14 mouse cellular contexts compared by ENCODE assay signal in the genomic region with DNA sequence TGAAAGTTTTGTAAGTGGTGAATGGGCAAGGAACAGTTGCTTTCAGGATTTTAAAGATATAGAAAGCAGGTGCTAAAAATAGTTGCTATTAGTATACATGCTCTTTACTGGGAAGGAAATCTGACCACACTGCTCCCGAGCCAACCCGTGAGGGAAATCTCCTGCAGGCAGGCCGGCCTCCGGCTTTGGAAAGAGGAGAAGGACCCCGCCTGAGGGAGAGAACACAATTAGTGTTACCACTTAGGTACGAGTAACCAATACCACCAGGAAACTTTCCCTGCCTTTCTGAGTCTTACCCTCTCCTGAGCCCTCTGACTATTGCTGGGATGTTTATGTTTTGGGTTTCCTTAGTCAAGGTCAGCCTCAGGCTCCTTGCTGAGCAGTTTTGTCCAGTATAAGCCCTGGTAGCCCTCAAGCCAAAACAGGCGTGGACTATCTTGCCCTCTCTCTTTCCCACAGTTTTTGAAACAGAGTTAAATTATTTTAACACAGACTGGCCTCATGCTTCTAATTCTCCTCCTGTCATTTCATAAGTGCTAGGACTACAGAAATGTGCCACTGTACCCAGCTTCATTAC. TPM values are rescaled to one million over a fixed set of nuclear protein-coding genes. Genes with fewer than 3 reads are reported as not detected.
DNase-seq lines count a peak whose midpoint lies in the region; ATAC-seq and TF ChIP-seq lines count a peak whose summit lies in the region.
"Had no signal": no experiment of that assay in that cellular context is flagged by ENCODE, and none has a peak within 500 bp of the region (broad histone marks: within the 10 kb centered on the region; RNA-seq: fewer than 3 reads in every experiment).

No protein-coding gene starts in this region.

- peak overlapping the region; percentile 59; the same call in 1 of the 2 replicates for H3K27ac ChIP-seq in cerebellum, adult 2 months (ENCODE audit: insufficient read depth, low read length)
- no peak overlapping the region for H3K27ac ChIP-seq in hindbrain, embryonic 15.5 days (replicated peaks)
- no peak overlapping the region; the same call in none of the 2 replicates for H3K27ac ChIP-seq in hindbrain, embryonic 16.5 days (ENCODE audit: low read depth, low read length)
- H3K27ac ChIP-seq in neural tube, embryonic 11.5 days (ENCODE audit: low read depth, low read length) = no peak overlapping the region
- 0 out of 2 replicates have a peak overlapping the region, but pooled peaks have one; percentile 58 for H3K27ac ChIP-seq in stomach, embryonic 15.5 days
- no peak overlapping the region for H3K27ac ChIP-seq in hindbrain, embryonic 12.5 days
- H3K27ac ChIP-seq: neural tube, embryonic 12.5 days had no signal

- H3K27me3 ChIP-seq in cerebellum, adult 2 months (ENCODE audit: control insufficient read depth, insufficient read depth, low read length) = no peaks in the 10 kb centered on the region
- H3K27me3 ChIP-seq in hindbrain, embryonic 15.5 days = no peaks in the 10 kb centered on the region
- H3K27me3 ChIP-seq in hindbrain, embryonic 16.5 days (replicated peaks; ENCODE audit: control insufficient read depth, insufficient read depth, low read length) = no peaks in the 10 kb centered on the region
- H3K27me3 ChIP-seq in neural tube, embryonic 11.5 days (ENCODE audit: control insufficient read depth, insufficient read depth, low read length) = no peaks in the 10 kb centered on the region
- no peaks in the 10 kb centered on the region for H3K27me3 ChIP-seq in stomach, embryonic 15.5 days (replicated peaks)
- H3K27me3 ChIP-seq in hindbrain, embryonic 12.5 days = no peaks in the 10 kb centered on the region
- H3K27me3 ChIP-seq: neural tube, embryonic 12.5 days had no signal

- no peaks in the 10 kb centered on the region for H3K9me3 ChIP-seq in hindbrain, embryonic 15.5 days
- no peaks in the 10 kb centered on the region for H3K9me3 ChIP-seq in hindbrain, embryonic 16.5 days (ENCODE audit: control insufficient read depth, low read length)
- no peaks in the 10 kb centered on the region for H3K9me3 ChIP-seq in neural tube, embryonic 11.5 days (ENCODE audit: control insufficient read depth, low read length)
- no peaks in the 10 kb centered on the region for H3K9me3 ChIP-seq in stomach, embryonic 15.5 days
- no peaks in the 10 kb centered on the region; the same call in 1 of the 2 replicates for H3K9me3 ChIP-seq in hindbrain, embryonic 12.5 days (replicated peaks)
- H3K9me3 ChIP-seq: neural tube, embryonic 12.5 days had no signal

- TF ChIP-seq CTCF in cerebellum, adult 2 months (IDR thresholded peaks at IDR 0.05; ENCODE audit: borderline replicate concordance, insufficient read depth, low read depth, low read length) = no peak

- 40% methylated on average over 7 of the region's 7 CpGs for WGBS in cerebellum, adult 2 months
- WGBS in hindbrain, embryonic 15.5 days = 65% methylated on average over 7 of the region's 7 CpGs
- WGBS in hindbrain, embryonic 16.5 days = 65% methylated on average over 7 of the region's 7 CpGs
- 62% methylated on average over 7 of the region's 7 CpGs for WGBS in neural tube, embryonic 11.5 days
- WGBS in stomach, embryonic 15.5 days = 50% methylated on average over 7 of the region's 7 CpGs
- WGBS in hindbrain, embryonic 12.5 days = 48% methylated on average over 7 of the region's 7 CpGs

- TF ChIP-seq POLR2A in cerebellum, adult 2 months (IDR thresholded peaks at IDR 0.05; ENCODE audit: borderline replicate concordance, insufficient read depth, low read length) = no peak

- no peak overlapping the region for H3K4me3 ChIP-seq in cerebellum, adult 2 months (replicated peaks; ENCODE audit: insufficient read depth, low read depth, low read length)
- no peak overlapping the region for H3K4me3 ChIP-seq in hindbrain, embryonic 15.5 days
- H3K4me3 ChIP-seq in hindbrain, embryonic 16.5 days (ENCODE audit: low read length) = no peak overlapping the region
- no peak overlapping the region for H3K4me3 ChIP-seq in neural tube, embryonic 11.5 days (ENCODE audit: low read depth, low read length)
- H3K4me3 ChIP-seq in stomach, embryonic 15.5 days (replicated peaks) = no peak overlapping the region
- no peak overlapping the region for H3K4me3 ChIP-seq in hindbrain, embryonic 12.5 days
- H3K4me3 ChIP-seq: erythroblast, embryonic 14.5 days; neural tube, embryonic 12.5 days had no signal

- H3K4me1 ChIP-seq in cerebellum, adult 2 months (ENCODE audit: control insufficient read depth, insufficient read depth, low read length) = peaks cover 40% of the 10 kb centered on the region
- H3K4me1 ChIP-seq in hindbrain, embryonic 15.5 days (replicated peaks) = peaks cover 35% of the 10 kb centered on the region
- peaks cover 26% of the 10 kb centered on the region for H3K4me1 ChIP-seq in hindbrain, embryonic 16.5 days (ENCODE audit: control insufficient read depth, insufficient read depth, low read depth, low read length)
- H3K4me1 ChIP-seq in neural tube, embryonic 11.5 days (ENCODE audit: control insufficient read depth, insufficient read depth, low read length) = peaks cover 5% of the 10 kb centered on the region
- H3K4me1 ChIP-seq in stomach, embryonic 15.5 days = peaks cover 40% of the 10 kb centered on the region
- peaks cover 30% of the 10 kb centered on the region for H3K4me1 ChIP-seq in hindbrain, embryonic 12.5 days

- H3K4me2 ChIP-seq in hindbrain, embryonic 15.5 days = no peak overlapping the region
- no peak overlapping the region for H3K4me2 ChIP-seq in hindbrain, embryonic 16.5 days (ENCODE audit: low read length)
- H3K4me2 ChIP-seq in neural tube, embryonic 11.5 days (ENCODE audit: low read depth) = no peak overlapping the region
- H3K4me2 ChIP-seq in stomach, embryonic 15.5 days = no peak overlapping the region
- H3K4me2 ChIP-seq in hindbrain, embryonic 12.5 days (replicated peaks) = no peak overlapping the region
- H3K4me2 ChIP-seq: neural tube, embryonic 12.5 days had no signal

- no peak for ATAC-seq in hindbrain, embryonic 15.5 days (ENCODE audit: low FRiP score, low read depth)
- no peak for ATAC-seq in hindbrain, embryonic 16.5 days
- no peak for ATAC-seq in neural tube, embryonic 11.5 days (ENCODE audit: insufficient read depth, low FRiP score, low TSS enrichment)
- ATAC-seq in stomach, embryonic 15.5 days (ENCODE audit: insufficient read depth, low FRiP score, low read depth) = no peak
- no peak for ATAC-seq in hindbrain, embryonic 12.5 days (ENCODE audit: low FRiP score)

- H3K9ac ChIP-seq in hindbrain, embryonic 15.5 days = peak overlapping the region; percentile 12; the same call in 1 of the 2 replicates
- H3K9ac ChIP-seq in hindbrain, embryonic 16.5 days (ENCODE audit: low read depth, low read length) = no peak overlapping the region
- H3K9ac ChIP-seq in neural tube, embryonic 11.5 days (ENCODE audit: low read length) = no peak overlapping the region
- no peak overlapping the region for H3K9ac ChIP-seq in stomach, embryonic 15.5 days
- H3K9ac ChIP-seq in hindbrain, embryonic 12.5 days = no peak overlapping the region
- H3K9ac ChIP-seq: neural tube, embryonic 12.5 days had no signal

- no peak for DNase-seq in cerebellum, adult 2 months
- no peak for DNase-seq in cerebellum, adult 11 months
- DNase-seq in neural tube, embryonic 11.5 days (ENCODE audit: low spot score) = peak; percentile 4
- DNase-seq in neural tube, embryonic 10.5 days (ENCODE audit: extremely low spot score, low spot score) = no peak
- DNase-seq: cerebellum, postnatal 14 days; kidney, adult 9 months; layer of hippocampus, postnatal 36 days; thymus, postnatal 25 days had no signal

- peaks cover 6% of the 10 kb centered on the region; the same call in 1 of the 2 replicates for H3K36me3 ChIP-seq in hindbrain, embryonic 15.5 days
- H3K36me3 ChIP-seq in hindbrain, embryonic 16.5 days (ENCODE audit: control insufficient read depth, insufficient read depth, low read length) = peaks cover 9% of the 10 kb centered on the region; the same call in 1 of the 2 replicates
- H3K36me3 ChIP-seq in neural tube, embryonic 11.5 days (ENCODE audit: control insufficient read depth, insufficient read depth, low read length) = no peaks in the 10 kb centered on the region
- H3K36me3 ChIP-seq in stomach, embryonic 15.5 days = no peaks in the 10 kb centered on the region
- 0 out of 2 replicates have a peak, but pooled peaks cover 5% of the 10 kb centered on the region for H3K36me3 ChIP-seq in hindbrain, embryonic 12.5 days

RNA-seq across cellular contexts. Expression of gene Slc43a2, which starts 21.5 kb away (rescaled TPM):
- 57.4 and 67.1 TPM in 2 replicates for polyA plus RNA-seq in cerebellum, adult 2 months (2012; rRNA removed)
- polyA plus RNA-seq in hindbrain, embryonic 15.5 days (2015; fragmentation: Nextera tagmentation; extraction: Ambion mirVana) = 15.2 and 17.6 TPM in 2 replicates
- 16.0 and 16.9 TPM in 2 replicates for polyA plus RNA-seq in hindbrain, embryonic 16.5 days (2015; fragmentation: Nextera tagmentation; extraction: Ambion mirVana)
- 5.6 and 6.6 TPM in 2 replicates for polyA plus RNA-seq in neural tube, embryonic 11.5 days (2014; fragmentation: Nextera tagmentation; extraction: Ambion mirVana)
- 4.9 and 6.3 TPM in 2 replicates for polyA plus RNA-seq in stomach, embryonic 15.5 days (2015; fragmentation: Nextera tagmentation; extraction: Ambion mirVana)
- polyA plus RNA-seq in hindbrain, embryonic 12.5 days (2016; fragmentation: Nextera tagmentation; extraction: Ambion mirVana) = 15.9 and 16.5 TPM in 2 replicates

RNA-seq across cellular contexts. Expression of gene Pitpna, which starts 34.9 kb away (rescaled TPM):
- 295 and 319 TPM in 2 replicates for polyA plus RNA-seq in cerebellum, adult 2 months (2012; rRNA removed)
- 120 and 124 TPM in 2 replicates for polyA plus RNA-seq in hindbrain, embryonic 15.5 days (2015; fragmentation: Nextera tagmentation; extraction: Ambion mirVana)
- polyA plus RNA-seq in hindbrain, embryonic 16.5 days (2015; fragmentation: Nextera tagmentation; extraction: Ambion mirVana) = 109 and 110 TPM in 2 replicates
- polyA plus RNA-seq in neural tube, embryonic 11.5 days (2014; fragmentation: Nextera tagmentation; extraction: Ambion mirVana) = 90.5 TPM in 2 replicates
- polyA plus RNA-seq in stomach, embryonic 15.5 days (2015; fragmentation: Nextera tagmentation; extraction: Ambion mirVana) = 82.4 and 83.4 TPM in 2 replicates
- 116 and 125 TPM in 2 replicates for polyA plus RNA-seq in hindbrain, embryonic 12.5 days (2016; fragmentation: Nextera tagmentation; extraction: Ambion mirVana)

RNA-seq across cellular contexts. Expression of gene Scarf1, which starts 39.7 kb away (rescaled TPM):
- 3.3 and 3.4 TPM in 2 replicates for polyA plus RNA-seq in cerebellum, adult 2 months (2012; rRNA removed)
- 4.0 and 4.5 TPM in 2 replicates for polyA plus RNA-seq in hindbrain, embryonic 15.5 days (2015; fragmentation: Nextera tagmentation; extraction: Ambion mirVana)
- 4.2 and 4.6 TPM in 2 replicates for polyA plus RNA-seq in hindbrain, embryonic 16.5 days (2015; fragmentation: Nextera tagmentation; extraction: Ambion mirVana)
- 4.4 and 4.8 TPM in 2 replicates for polyA plus RNA-seq in neural tube, embryonic 11.5 days (2014; fragmentation: Nextera tagmentation; extraction: Ambion mirVana)
- polyA plus RNA-seq in stomach, embryonic 15.5 days (2015; fragmentation: Nextera tagmentation; extraction: Ambion mirVana) = 6.3 and 7.1 TPM in 2 replicates
- 5.7 and 5.8 TPM in 2 replicates for polyA plus RNA-seq in hindbrain, embryonic 12.5 days (2016; fragmentation: Nextera tagmentation; extraction: Ambion mirVana)

RNA-seq across cellular contexts. Expression of gene Rilp, which starts 43.1 kb away (rescaled TPM):
- polyA plus RNA-seq in cerebellum, adult 2 months (2012; rRNA removed) = 5.4 and 5.7 TPM in 2 replicates
- polyA plus RNA-seq in hindbrain, embryonic 15.5 days (2015; fragmentation: Nextera tagmentation; extraction: Ambion mirVana) = 2.7 and 3.1 TPM in 2 replicates
- polyA plus RNA-seq in hindbrain, embryonic 16.5 days (2015; fragmentation: Nextera tagmentation; extraction: Ambion mirVana) = 2.9 and 4.2 TPM in 2 replicates
- polyA plus RNA-seq in neural tube, embryonic 11.5 days (2014; fragmentation: Nextera tagmentation; extraction: Ambion mirVana) = 0.50 and 0.56 TPM in 2 replicates
- polyA plus RNA-seq in stomach, embryonic 15.5 days (2015; fragmentation: Nextera tagmentation; extraction: Ambion mirVana) = 1.0 and 1.1 TPM in 2 replicates
- polyA plus RNA-seq in hindbrain, embryonic 12.5 days (2016; fragmentation: Nextera tagmentation; extraction: Ambion mirVana) = 0.68 and 0.75 TPM in 2 replicates

Comparison
In these comparisons a context has a peak if more than half of its experiments do, and no peak if none do; other contexts are left out.
1. H3K27ac ChIP-seq: peak in cerebellum, adult 2 months (single experiment) and stomach, embryonic 15.5 days (single experiment); none in hindbrain, embryonic 15.5 days (single experiment), hindbrain, embryonic 16.5 days (single experiment), neural tube, embryonic 11.5 days (single experiment) and hindbrain, embryonic 12.5 days (single experiment).